Mouse (Mus musculus): Measurements from ENCODE around the gene Sdf2l1. TPM values are rescaled to one million over a fixed set of nuclear protein-coding genes. Genes with fewer than 3 reads are reported as not detected.

The Sdf2l1 gene
- polyA plus RNA-seq (2012; rRNA removed), result 39.8 and 64.6 TPM in 2 replicates

GRCm38 (mm10) chr16:17132089-17132905 lies at the start of gene Sdf2l1:
Gene Sdf2l1, minus strand, starts transcription at chr16:17132383.

DNA sequence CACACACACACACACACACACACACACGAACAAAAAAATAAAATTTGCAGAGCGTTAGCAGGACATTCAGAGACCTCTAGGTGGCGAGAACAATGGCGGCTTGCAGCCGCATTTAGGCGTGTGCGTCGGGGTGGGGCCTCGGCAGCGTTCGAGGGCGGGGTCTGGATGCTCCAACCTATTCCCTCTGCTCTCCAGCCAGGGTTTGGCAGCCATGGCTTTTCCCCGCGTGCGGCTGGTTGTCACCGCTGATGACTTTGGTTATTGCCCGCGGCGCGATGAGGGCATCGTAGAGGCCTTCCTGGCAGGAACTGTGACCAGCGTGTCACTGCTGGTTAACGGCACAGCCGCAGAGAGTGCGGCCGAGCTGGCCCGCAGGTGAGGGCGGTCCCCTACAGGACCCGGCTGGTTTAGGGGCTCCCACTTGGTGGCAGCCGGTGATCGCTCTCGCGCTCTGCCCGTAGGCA lies 14.6 kb upstream of the Sdf2l1 start, which contains the start of gene Ccdc116:
TSS of gene Ccdc116 (minus strand) at position 458 of the 464 bp plus-strand sequence.

DNA sequence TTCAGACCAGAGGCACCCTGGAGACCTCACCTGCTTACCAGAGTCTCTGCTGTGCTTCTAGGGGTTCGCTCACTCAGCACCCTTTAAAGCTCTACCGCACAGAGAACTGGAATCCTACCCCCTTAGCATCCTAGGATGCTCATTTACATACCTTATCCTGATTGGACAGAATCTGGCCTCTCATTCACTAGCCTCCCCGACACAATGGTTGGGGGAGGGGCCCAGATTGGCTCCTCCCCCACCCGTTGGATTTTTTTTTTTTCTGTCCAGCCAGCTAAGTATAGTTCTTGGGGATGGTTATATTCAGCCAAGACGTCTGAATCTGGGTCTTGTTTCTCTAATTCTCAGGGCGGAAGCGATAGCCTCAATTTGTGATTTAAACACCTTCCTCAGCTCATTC lies 12.2 kb upstream of the Sdf2l1 start, which contains the start of gene Ydjc:
TSS of gene Ydjc (plus strand) at position 283 of the 400 bp plus-strand sequence.

GRCm38 (mm10) chr16:17124871-17125520 lies 7.2 kb downstream of the Sdf2l1 start, which contains the start of gene 2610318N02Rik:
Gene 2610318N02Rik, minus strand, starts transcription at chr16:17125167.

GRCm38 (mm10) chr16:17110771-17111743 lies 21.1 kb downstream of the Sdf2l1 start, which contains the start of gene Ppil2:
Gene Ppil2, minus strand, starts transcription at chr16:17111257.

Other genes with a start within 250 kb of the Sdf2l1 start
- 2.3 and 2.5 TPM in 2 replicates for gene Ppm1f, start 235.9 kb downstream of the Sdf2l1 start, polyA plus RNA-seq (2012; rRNA removed)
- gene Mapk1, start 149.0 kb downstream of the Sdf2l1 start, polyA plus RNA-seq (2012; rRNA removed), result 18.0 and 25.5 TPM in 2 replicates
- 0.41 and 0.46 TPM in 2 replicates for gene Ypel1, start 62.7 kb downstream of the Sdf2l1 start, polyA plus RNA-seq (2012; rRNA removed)
- 34.7 and 35.1 TPM in 2 replicates for gene Ppil2, start 21.1 kb downstream of the Sdf2l1 start, polyA plus RNA-seq (2012; rRNA removed)
- 2.4 and 2.9 TPM in 2 replicates for gene 2610318N02Rik, start 7.2 kb downstream of the Sdf2l1 start, polyA plus RNA-seq (2012; rRNA removed)
- gene Ydjc, start 12.2 kb upstream of the Sdf2l1 start, polyA plus RNA-seq (2012; rRNA removed), result 19.8 and 26.3 TPM in 2 replicates
- gene Ccdc116, start 14.8 kb upstream of the Sdf2l1 start, polyA plus RNA-seq (2012; rRNA removed), result 2.2 and 2.6 TPM in 2 replicates
- gene Ube2l3, start 70.3 kb upstream of the Sdf2l1 start, polyA plus RNA-seq (2012; rRNA removed), result 40.3 and 48.5 TPM in 2 replicates
- 0.03 and 0.05 TPM in 2 replicates for gene Rimbp3, start 76.2 kb upstream of the Sdf2l1 start, polyA plus RNA-seq (2012; rRNA removed)
- gene Hic2, start 101.2 kb upstream of the Sdf2l1 start, polyA plus RNA-seq (2012; rRNA removed), result 1.7 and 2.4 TPM in 2 replicates
- 4.8 and 5.8 TPM in 2 replicates for gene Tmem191c, start 143.7 kb upstream of the Sdf2l1 start, polyA plus RNA-seq (2012; rRNA removed)
- gene Serpind1, start 199.0 kb upstream of the Sdf2l1 start, polyA plus RNA-seq (2012; rRNA removed), result 0.10 and 0.37 TPM in 2 replicates